Mouse (Mus musculus): ENCODE results near the gene Daam2. TPM values are rescaled to one million over a fixed set of nuclear protein-coding genes. Genes with fewer than 3 reads are reported as not detected.
A peak's percentile ranks its signal among the peaks of the same experiment; 100 is the strongest.
"Not testable (repeated sequence)": the region's sequence is repeated elsewhere in the genome, so short reads cannot be mapped to it uniquely, and the experiment has no call there.

Daam2 gene
- polyA plus RNA-seq, 1 experiment from 2014 or later: 2.6 TPM

DNA sequence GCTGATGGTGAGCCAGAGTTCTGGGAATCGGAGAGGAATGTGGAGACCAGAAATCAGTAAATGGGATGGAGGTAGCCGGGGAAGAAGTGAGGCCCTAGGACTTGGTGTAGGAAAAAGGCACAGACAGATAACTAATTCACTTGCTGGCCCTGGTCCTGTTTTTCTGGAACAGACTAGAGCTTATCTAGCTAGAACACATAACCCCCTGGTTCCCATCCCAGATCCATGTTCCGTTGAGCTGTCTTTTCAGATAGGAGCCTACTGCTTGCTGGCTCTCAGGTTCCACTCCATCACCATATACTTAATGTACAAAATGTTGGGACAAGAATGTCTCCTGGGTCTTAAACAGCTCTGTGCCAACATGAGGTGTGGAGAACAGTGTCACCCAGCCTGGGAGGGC, 106.3 kb downstream of the Daam2 start:
- H3K36me3 ChIP-seq (ENCODE audit: control insufficient read depth, insufficient read depth, low read length): peaks cover 11% of the 10 kb centered on the region
- H3K9ac ChIP-seq (ENCODE audit: low read depth, low read length): no peak overlapping the region
- ATAC-seq (replicated peaks; ENCODE audit: low FRiP score): peak; percentile 72

DNA sequence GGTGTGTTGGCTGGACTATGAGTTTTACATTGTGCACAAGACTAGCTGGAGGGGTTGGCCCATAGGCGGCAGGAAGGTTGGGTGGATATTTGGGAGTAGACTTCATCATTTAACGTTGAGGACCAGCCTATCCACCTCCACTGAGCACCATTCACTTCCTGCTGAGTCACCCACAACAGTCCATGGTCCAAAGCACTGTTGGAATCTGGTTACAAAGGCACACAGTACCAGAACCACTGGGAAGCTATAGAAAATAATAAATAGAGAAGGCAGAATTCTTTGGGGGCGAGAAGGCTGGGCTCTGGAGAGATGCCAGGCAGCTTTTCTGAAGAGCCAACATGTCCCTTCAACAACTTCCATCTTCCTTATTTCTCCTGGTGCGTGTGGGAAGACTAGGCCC, 107.8 kb downstream of the Daam2 start:
- Histone ChIP-seq H3K36me3 (ENCODE audit: control insufficient read depth, insufficient read depth, low read length) (peaks cover 11% of the 10 kb centered on the region), H3K9ac (ENCODE audit: low read depth, low read length) (no peak overlapping the region), H3K27me3 (replicated peaks; ENCODE audit: control insufficient read depth, insufficient read depth, low read length) (no peaks in the 10 kb centered on the region), H3K4me3 (ENCODE audit: low read depth, low read length) (no peak overlapping the region), H3K9me3 (ENCODE audit: control insufficient read depth, low read length) (no peaks in the 10 kb centered on the region), H3K27ac (ENCODE audit: low read depth, low read length) (no peak overlapping the region), H3K4me1 (replicated peaks; ENCODE audit: control insufficient read depth, insufficient read depth, low read length) (no peaks in the 10 kb centered on the region), H3K4me2 (no peak overlapping the region)
- no peak for DNase-seq (ENCODE audit: low spot score)
- WGBS: 79% methylated on average over 4 of the region's 4 CpGs
- ATAC-seq (replicated peaks; ENCODE audit: low FRiP score): no peak

More for the DNA sequence above, 106.3 kb downstream of the Daam2 start:
- no peak for DNase-seq (ENCODE audit: low spot score)
- 60% methylated on average over 3 of the region's 3 CpGs for WGBS
- Histone ChIP-seq H3K27ac (ENCODE audit: low read depth, low read length) (no peak overlapping the region), H3K27me3 (replicated peaks; ENCODE audit: control insufficient read depth, insufficient read depth, low read length) (no peaks in the 10 kb centered on the region), H3K4me1 (replicated peaks; ENCODE audit: control insufficient read depth, insufficient read depth, low read length) (no peaks in the 10 kb centered on the region), H3K4me3 (ENCODE audit: low read depth, low read length) (no peak overlapping the region), H3K9me3 (ENCODE audit: control insufficient read depth, low read length) (no peaks in the 10 kb centered on the region), H3K4me2 (no peak overlapping the region)

DNA sequence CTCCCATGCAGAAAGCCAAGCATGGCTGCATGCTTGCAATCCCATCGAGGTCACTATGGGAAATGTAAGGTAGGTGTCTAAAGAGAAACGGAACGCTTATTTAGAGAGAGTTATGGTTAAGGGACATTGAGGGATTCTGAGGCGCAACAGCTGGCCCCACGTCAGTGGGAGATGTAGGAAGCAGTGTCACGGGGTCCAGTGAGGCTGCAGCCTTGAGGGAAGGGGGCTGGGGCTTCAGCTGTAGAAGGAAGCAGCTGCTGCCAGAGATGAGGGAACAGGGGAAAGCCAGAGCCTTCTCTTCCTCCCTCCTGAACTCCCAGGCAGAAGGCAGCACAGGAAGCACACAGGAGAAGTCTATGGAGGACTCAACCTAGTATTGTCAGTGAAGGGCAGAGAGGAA, 113.2 kb downstream of the Daam2 start:
- Histone ChIP-seq H3K36me3 (ENCODE audit: control insufficient read depth, insufficient read depth, low read length) (peaks cover 11% of the 10 kb centered on the region), H3K27ac (ENCODE audit: low read depth, low read length) (no peak overlapping the region)
- no peak for DNase-seq (ENCODE audit: low spot score)

DNA sequence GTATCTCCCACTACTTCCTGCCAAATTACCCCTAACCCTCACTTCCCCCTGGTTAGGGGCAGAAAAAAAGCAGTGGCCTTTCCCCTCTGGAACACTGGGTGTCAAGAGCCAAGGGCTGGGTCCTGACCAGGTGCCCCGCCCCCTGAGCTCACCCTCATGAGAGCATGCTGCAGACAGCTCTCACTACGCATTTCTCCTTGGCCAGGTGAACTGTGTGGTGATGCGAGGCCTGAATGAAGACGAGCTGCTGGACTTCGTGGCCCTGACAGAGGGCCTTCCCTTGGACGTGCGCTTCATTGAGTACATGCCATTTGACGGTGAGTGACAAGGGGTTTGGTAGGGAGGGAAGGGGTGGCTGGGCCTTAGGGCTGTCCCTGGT, 114.9 kb downstream of the Daam2 start:
- peaks cover 4% of the 10 kb centered on the region for H3K36me3 ChIP-seq (ENCODE audit: control insufficient read depth, insufficient read depth, low read length)

More for the DNA sequence above, 113.2 kb downstream of the Daam2 start:
- Histone ChIP-seq H3K9ac (ENCODE audit: low read depth, low read length) (no peak overlapping the region), H3K4me2 (no peak overlapping the region), H3K27me3 (replicated peaks; ENCODE audit: control insufficient read depth, insufficient read depth, low read length) (no peaks in the 10 kb centered on the region), H3K9me3 (ENCODE audit: control insufficient read depth, low read length) (no peaks in the 10 kb centered on the region), H3K4me3 (ENCODE audit: low read depth, low read length) (no peak overlapping the region), H3K4me1 (replicated peaks; ENCODE audit: control insufficient read depth, insufficient read depth, low read length) (0 out of 2 replicates have a peak, but pooled peaks cover 2% of the 10 kb centered on the region)
- no peak for ATAC-seq (replicated peaks; ENCODE audit: low FRiP score)
- WGBS: 75% methylated on average over 6 of the region's 6 CpGs

DNA sequence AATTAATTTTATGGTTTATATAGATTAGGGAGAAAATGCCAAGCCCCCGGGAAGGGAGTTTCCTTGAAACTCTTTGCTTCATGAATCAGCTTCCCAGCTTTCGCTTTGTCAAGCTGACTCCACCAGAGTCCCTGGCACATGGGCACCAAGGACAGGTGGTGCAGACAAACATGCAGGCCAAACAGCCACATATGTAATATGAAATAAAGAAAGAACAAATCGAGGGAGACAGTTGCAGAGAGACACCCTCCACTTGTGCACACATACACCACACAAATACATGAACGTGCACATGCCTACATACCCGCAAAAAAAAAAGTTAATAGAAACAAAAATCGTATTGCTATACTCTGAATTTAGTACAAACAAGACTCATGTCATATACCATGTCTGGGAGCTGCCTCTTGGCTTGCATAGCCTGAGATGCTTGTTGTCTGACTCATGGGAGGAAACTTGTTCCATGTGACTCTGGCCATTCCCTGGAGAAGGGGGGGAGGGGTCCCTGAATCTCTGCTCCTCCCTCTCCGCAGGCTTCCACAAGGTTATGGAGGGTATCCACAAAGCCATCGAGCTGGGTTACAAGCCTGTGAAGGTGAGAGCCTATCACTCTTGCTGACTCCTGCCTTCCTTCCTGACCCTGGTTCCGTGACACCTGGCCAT, 115.4 kb downstream of the Daam2 start:
- WGBS: 74% methylated on average over 8 of the region's 9 CpGs
- no peaks in the 10 kb centered on the region for H3K27me3 ChIP-seq (replicated peaks; ENCODE audit: control insufficient read depth, insufficient read depth, low read length)
- ATAC-seq (replicated peaks; ENCODE audit: low FRiP score) (no peak), DNase-seq (ENCODE audit: low spot score) (no peak)
- no peak overlapping the region for H3K27ac ChIP-seq (ENCODE audit: low read depth, low read length)
- no peaks in the 10 kb centered on the region for H3K9me3 ChIP-seq (ENCODE audit: control insufficient read depth, low read length)
- no peak overlapping the region for H3K4me2 ChIP-seq
- no peaks in the 10 kb centered on the region; the same call in 1 of the 2 replicates for H3K36me3 ChIP-seq (ENCODE audit: control insufficient read depth, insufficient read depth, low read length)
- 0 out of 2 replicates have a peak, but pooled peaks cover 2% of the 10 kb centered on the region for H3K4me1 ChIP-seq (replicated peaks; ENCODE audit: control insufficient read depth, insufficient read depth, low read length)
- no peak overlapping the region for H3K4me3 ChIP-seq (ENCODE audit: low read depth, low read length)
- H3K9ac ChIP-seq (ENCODE audit: low read depth, low read length): no peak overlapping the region

More for the DNA sequence above, 114.9 kb downstream of the Daam2 start:
- H3K4me1 ChIP-seq (replicated peaks; ENCODE audit: control insufficient read depth, insufficient read depth, low read length): 0 out of 2 replicates have a peak, but pooled peaks cover 2% of the 10 kb centered on the region
- WGBS: 87% methylated on average over 8 of the region's 8 CpGs
- no peak overlapping the region for H3K4me3 ChIP-seq (ENCODE audit: low read depth, low read length)
- no peaks in the 10 kb centered on the region for H3K27me3 ChIP-seq (replicated peaks; ENCODE audit: control insufficient read depth, insufficient read depth, low read length)
- H3K27ac ChIP-seq (ENCODE audit: low read depth, low read length): no peak overlapping the region
- H3K9ac ChIP-seq (ENCODE audit: low read depth, low read length): no peak overlapping the region
- ATAC-seq (replicated peaks; ENCODE audit: low FRiP score) (no peak; the same call in 1 of the 2 replicates), DNase-seq (ENCODE audit: low spot score) (no peak)
- no peaks in the 10 kb centered on the region for H3K9me3 ChIP-seq (ENCODE audit: control insufficient read depth, low read length)
- H3K4me2 ChIP-seq: no peak overlapping the region

DNA sequence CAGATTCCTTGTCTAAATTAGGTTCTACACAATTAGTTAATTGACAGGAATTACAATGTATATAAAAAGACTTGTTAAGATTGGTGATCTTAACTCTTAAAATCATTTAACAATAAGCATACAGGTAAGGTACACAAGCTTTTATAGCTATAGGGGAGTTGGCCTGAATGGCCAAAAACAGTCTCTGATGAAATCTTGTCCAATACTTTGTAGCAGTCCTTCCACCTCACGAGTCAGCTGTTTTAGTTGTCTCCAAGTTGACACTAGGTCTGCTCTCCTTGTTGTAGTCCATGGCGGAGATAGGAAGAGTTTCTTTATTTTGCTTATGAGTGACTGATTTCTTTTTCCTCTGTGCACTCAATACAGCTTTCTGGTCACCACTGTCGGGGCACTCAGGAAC, 121.3 kb downstream of the Daam2 start:
- not testable (repeated sequence) for H3K9ac ChIP-seq (ENCODE audit: low read depth, low read length); H3K4me3 ChIP-seq (ENCODE audit: low read depth, low read length); H3K36me3 ChIP-seq (ENCODE audit: control insufficient read depth, insufficient read depth, low read length); ATAC-seq (replicated peaks; ENCODE audit: low FRiP score); H3K4me2 ChIP-seq; H3K27me3 ChIP-seq (replicated peaks; ENCODE audit: control insufficient read depth, insufficient read depth, low read length); H3K9me3 ChIP-seq (ENCODE audit: control insufficient read depth, low read length); H3K27ac ChIP-seq (ENCODE audit: low read depth, low read length); DNase-seq (ENCODE audit: low spot score)
- WGBS: 56% methylated on average over 3 of the region's 3 CpGs
- peaks cover 27% of the 10 kb centered on the region for H3K4me1 ChIP-seq (replicated peaks; ENCODE audit: control insufficient read depth, insufficient read depth, low read length)

DNA sequence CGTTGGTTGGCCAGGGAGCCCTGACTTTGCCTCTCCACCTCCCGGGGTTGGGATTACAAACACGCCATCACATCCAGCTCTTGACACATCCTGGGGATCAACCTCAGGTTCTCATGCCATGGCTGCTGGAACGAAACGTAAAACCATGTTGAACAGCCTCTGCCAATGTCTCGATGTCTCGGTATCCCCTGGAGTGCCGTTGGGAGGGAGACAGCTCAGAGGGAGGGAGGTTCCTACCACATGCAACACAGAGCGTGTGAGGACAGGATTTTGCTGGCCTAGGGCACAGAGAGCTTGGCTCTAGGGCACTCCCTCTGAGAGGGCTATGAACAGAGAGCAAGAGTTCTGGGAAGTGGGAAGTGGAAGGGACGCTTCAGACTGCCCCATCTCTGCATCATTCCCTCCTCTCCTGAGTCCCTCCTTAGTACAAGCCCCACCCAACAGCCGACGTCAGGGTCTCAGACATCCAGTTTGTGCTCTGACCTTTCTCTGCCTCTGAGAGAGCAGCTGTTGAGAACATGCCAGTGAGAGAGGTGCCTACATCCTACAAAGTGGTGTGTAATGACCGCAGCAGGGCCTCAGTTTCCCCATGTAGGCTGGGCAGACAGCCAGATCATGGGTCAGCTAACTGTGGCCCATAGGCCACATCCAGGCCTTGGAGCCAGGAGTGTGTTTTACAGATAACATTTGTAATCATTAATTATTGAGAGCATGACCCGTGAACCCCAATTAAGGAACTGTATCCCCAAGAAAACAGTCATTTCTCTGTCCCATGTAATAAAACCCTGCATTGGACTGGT, 123.6 kb downstream of the Daam2 start:
- no peak for DNase-seq (ENCODE audit: low spot score)
- Histone ChIP-seq H3K4me3 (ENCODE audit: low read depth, low read length) (no peak overlapping the region), H3K27me3 (replicated peaks; ENCODE audit: control insufficient read depth, insufficient read depth, low read length) (no peaks in the 10 kb centered on the region), H3K9me3 (ENCODE audit: control insufficient read depth, low read length) (no peaks in the 10 kb centered on the region), H3K4me1 (replicated peaks; ENCODE audit: control insufficient read depth, insufficient read depth, low read length) (peaks cover 33% of the 10 kb centered on the region), H3K4me2 (peak overlapping the region; percentile 42), H3K36me3 (ENCODE audit: control insufficient read depth, insufficient read depth, low read length) (peaks cover 13% of the 10 kb centered on the region), H3K9ac (ENCODE audit: low read depth, low read length) (peak overlapping the region; percentile 42; the same call in 1 of the 2 replicates), H3K27ac (ENCODE audit: low read depth, low read length) (peak overlapping the region; percentile 90)
- peak; percentile 15; the same call in 1 of the 2 replicates for ATAC-seq (replicated peaks; ENCODE audit: low FRiP score)
- 73% methylated on average over 14 of the region's 14 CpGs for WGBS

DNA sequence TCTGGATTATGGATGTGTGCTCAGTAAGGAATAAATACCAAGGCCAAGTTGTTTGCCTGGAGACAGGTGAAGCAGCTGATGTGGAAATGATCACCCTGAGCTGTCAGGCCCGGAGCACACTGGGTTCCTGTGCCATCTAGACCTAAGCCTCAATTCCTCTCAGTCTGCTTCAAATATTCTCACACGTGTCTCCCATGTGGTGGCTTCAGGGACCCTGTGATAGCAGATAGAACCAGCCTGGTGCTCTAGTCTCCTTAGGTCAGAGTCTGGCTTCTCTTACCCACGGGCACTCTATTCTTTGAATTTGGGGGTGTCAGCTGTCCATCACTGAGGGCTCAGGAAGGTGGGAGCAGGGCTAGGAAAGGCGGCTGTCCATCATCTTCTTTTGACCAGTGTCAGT, 124.4 kb downstream of the Daam2 start:
- peaks cover 39% of the 10 kb centered on the region for H3K4me1 ChIP-seq (replicated peaks; ENCODE audit: control insufficient read depth, insufficient read depth, low read length)
- whole genome bisulfite sequencing: 69% methylated on average over 4 of the region's 4 CpGs
- H3K27ac ChIP-seq (ENCODE audit: low read depth, low read length): peak overlapping the region; percentile 90
- peak overlapping the region; percentile 42 for H3K9ac ChIP-seq (ENCODE audit: low read depth, low read length)
- peaks cover 21% of the 10 kb centered on the region for H3K36me3 ChIP-seq (ENCODE audit: control insufficient read depth, insufficient read depth, low read length)
- DNase-seq (ENCODE audit: low spot score) (no peak), ATAC-seq (replicated peaks; ENCODE audit: low FRiP score) (peak; percentile 27; the same call in 1 of the 2 replicates)
- peak overlapping the region; percentile 11; the same call in 1 of the 2 replicates for H3K4me3 ChIP-seq (ENCODE audit: low read depth, low read length)
- H3K27me3 ChIP-seq (replicated peaks; ENCODE audit: control insufficient read depth, insufficient read depth, low read length): no peaks in the 10 kb centered on the region
- peak overlapping the region; percentile 42 for H3K4me2 ChIP-seq
- no peaks in the 10 kb centered on the region for H3K9me3 ChIP-seq (ENCODE audit: control insufficient read depth, low read length)

Data from liver, embryonic 11.5 days (tissue).